Mouse (Mus musculus) monocyte, adult 2 months (primary cell): ENCODE data around the gene Kif27.
A peak's percentile ranks its signal among the peaks of the same experiment; 100 is the strongest.
"Not testable (repeated sequence)": the region's sequence is repeated elsewhere in the genome, so short reads cannot be mapped to it uniquely, and the experiment has no call there.

Experiments used
- DNase-seq, 2 experiments: peaks; one replicate each; pipeline ENCODE4 v3.0.0; 2022; ENCODE audit warnings: low spot score in 2 of 2, low read depth in 1 of 2

Kif27 gene

GRCm38 (mm10) chr13:58358629-58359303 lies at the start of gene Kif27:
TSS of gene Kif27 (minus strand) at chr13:58359122.
- DNase-seq: peak; percentile 12 to 62

DNA sequence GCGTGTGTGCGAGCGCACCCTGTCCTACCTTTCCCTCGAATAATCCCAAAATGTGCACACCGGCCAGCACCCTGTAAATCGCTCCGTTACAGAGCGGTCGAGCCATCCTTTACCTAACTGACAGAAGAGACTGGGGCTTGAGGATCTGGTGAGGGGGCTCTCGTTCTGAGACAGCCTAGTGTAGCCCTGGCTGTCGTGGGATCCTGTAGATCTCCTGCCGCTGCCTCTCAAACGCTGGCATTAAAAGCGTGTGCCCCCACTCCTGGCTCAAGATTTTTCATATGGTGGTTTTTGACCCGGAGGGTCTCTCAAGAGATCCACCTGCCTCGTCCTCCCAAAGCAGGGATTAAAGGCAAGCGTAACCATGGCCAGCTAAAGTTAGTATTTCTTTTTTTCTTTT lies 44.3 kb upstream of the Kif27 start, which contains the start of gene Hnrnpk:
Gene Hnrnpk, minus strand, starts transcription at position 101 of the 400 bp plus-strand sequence.
- DNase-seq: not testable (repeated sequence)

- DNase-seq: no peak
These were observed 43.8 kb upstream of the Kif27 start for GRCm38 (mm10) chr13:58402744-58403110.

GRCm38 (mm10) chr13:58402003-58402743 lies 43.3 kb upstream of the Kif27 start, which contains the start of gene Rmi1:
TSS of gene Rmi1 (plus strand) at chr13:58402248.
- peak; percentile 93 to 99 for DNase-seq

DNA sequence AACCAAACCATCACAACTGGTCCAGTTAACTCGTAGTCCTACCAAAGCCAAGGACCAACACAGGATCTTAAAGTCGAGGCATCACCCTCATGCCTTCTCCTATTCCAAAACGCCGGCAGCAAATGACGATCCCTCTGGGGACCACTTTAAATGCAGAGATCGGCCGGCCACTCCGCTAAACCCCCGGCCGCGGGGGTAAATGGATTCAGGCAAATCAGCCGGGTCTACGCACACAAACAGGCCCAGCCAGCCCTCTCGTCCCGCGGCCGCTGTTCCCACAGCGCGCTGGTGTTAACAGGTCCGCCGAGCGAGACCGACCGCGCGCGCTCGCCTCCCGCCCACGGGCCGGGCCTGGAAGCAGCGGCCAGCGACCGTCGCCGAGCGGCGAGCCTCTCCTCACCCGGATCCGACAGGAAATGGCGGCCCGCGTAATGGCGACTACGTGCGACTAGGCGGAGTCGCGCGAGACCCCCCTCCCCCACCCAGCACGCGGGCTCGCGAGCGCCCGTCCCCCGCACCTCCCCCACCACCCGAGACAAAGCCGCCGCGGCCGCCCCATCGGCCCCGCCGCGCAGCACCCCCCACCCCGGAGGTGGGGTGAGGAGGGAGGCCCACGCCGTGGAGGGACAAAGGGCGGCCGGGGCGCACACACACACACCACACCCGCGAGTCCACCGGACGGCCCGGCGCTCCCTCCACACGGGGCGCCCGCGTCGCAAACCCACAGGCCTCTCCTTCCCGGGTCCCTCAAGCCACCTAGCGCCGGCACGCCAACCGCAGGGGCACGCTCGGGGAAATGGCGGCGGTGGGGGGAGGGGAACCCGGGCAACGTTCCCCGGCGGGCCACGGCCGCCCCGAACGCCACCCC lies 42.4 kb upstream of the Kif27 start:
- DNase-seq: peak; percentile 14 to 56

GRCm38 (mm10) chr13:58400576-58400975 lies 41.7 kb upstream of the Kif27 start:
- DNase-seq: no peak

DNA sequence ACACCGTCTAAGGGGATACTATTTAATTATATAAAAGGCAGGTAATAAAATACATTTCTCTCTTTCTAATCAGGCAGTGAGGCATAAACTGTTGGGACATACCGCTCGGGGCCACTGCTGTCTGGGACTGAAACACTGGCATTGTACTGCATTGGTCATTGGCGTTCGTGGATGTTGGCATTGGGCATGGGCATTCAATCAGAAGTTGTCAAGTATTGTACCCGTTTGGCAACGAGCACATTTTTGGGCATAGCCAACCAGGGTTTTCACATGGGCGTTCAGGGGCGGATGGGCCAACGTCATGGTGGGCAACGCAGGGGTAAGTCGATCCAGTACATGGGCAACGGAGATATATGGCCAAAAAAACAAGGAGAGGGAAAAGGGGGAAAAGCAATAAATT lies 38.7 kb upstream of the Kif27 start:
- no peak for DNase-seq

DNA sequence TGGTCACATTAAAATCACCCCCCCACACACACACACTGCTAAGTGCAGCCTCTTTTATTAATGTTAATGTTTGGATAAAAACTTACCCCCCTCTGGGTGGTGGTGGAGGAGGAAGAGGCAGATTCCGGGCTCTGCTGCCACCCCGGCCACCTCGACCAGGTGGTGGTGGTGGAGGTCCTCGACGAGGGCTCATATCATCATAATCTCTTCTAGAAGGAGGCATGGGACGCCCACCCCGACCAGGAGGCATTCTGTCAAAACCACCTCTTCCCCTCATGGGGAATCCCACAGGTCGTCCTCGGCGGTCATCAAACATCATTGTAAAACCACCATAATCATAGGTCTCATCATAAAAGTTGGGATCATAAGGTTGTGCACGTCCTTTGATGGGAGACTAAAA lies 35.5 kb upstream of the Kif27 start:
- not testable (repeated sequence) for DNase-seq

DNA sequence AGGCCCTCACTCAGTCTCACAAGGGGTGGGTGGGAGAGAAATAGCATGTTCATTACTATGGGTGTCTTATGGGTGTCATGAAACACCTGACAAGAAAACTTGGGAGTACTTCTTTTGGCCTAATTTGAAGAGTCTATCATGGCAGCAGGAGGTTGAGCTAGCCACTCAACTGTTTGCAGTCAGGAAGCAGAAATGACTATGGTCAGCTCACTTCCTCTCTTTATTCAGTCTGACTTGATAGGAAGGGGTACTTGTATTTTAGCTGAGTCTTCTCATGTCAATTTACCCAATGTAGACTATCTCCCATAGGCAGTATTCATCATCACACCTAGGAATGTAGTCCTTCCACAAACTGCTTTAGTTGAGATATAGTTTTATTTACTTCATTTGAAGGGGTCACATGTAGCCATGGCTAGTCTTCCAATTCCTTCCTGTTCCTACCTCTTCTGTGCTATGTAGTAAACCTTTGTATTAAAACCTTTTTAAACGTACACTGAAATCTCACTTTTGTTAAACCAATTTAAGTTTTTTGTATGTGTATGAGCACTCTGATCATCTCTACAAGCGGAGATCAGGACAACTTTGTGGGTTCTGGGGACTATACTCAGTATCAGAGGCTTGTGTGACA lies 30.5 kb upstream of the Kif27 start:
- DNase-seq: no peak

DNA sequence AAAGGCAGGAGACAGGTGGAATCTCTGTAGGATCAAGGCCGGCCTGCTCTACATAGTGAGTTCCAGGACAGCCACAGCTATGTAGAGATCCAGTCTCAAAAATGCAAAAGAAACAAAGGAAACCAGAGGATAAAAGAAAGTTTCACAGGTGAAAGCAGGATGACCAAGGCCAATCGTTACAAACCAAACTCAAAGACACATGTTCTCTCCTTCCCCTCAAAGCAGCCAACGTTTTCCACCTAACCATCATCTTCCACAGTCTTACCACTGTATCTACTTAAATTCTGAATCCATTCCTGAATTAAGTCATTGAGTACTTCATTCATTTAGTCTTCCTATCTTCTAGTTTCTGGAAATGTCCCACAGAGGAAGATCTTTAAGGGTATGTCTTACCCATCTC lies 29.5 kb upstream of the Kif27 start:
- DNase-seq: no peak

GRCm38 (mm10) chr13:58387948-58388347 lies 29.0 kb upstream of the Kif27 start:
- peak in 1 of 2 experiments; percentile 58 for DNase-seq

DNA sequence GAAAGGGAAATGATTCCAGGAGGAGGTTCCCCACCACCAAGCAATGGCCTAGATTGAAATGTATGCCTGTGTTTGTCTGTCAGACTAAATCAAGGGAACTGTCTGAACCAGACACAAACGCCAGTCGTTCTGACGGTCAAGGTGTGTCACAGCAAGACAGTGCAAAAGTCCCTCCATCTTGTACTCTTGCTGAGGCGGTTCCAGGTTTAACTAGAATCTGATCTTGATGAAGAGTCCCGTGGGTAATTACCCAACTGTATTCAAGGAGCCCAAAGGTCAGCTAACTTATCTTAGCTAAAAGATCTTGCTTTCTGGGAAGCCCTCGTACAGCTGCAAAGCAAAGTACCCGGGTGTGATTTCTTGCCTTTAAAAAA lies 26.6 kb upstream of the Kif27 start:
- DNase-seq: no peak

- peak; percentile 26 to 61 for DNase-seq
These were observed 26.0 kb upstream of the Kif27 start, which contains the start of gene 2210016F16Rik for GRCm38 (mm10) chr13:58384779-58385546. TSS of gene 2210016F16Rik (minus strand) at chr13:58385225.

GRCm38 (mm10) chr13:58384371-58384770 lies 25.4 kb upstream of the Kif27 start:
- no peak for DNase-seq

GRCm38 (mm10) chr13:58373153-58373470 lies 14.2 kb upstream of the Kif27 start:
- DNase-seq: no peak

- no peak for DNase-seq
These were observed 13.6 kb upstream of the Kif27 start for GRCm38 (mm10) chr13:58372278-58373152.

DNA sequence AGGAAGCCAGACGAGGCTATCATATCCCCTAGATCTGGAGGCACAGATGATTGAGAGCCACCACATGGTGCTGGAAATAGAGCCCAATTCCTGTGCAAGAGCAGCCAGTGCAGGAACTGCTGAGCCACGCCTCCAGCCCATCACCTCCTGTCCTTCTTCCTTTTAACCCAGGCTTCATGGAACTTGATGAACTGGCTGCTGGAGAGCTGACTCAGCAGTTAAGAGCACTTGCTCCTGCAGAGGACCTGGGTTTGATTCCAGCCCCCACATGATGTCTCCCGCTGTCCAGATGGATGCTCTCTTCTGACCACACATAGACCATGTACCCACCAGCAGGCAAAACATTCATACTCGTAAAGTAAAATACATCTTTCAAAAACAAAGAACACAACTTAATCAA lies 9.9 kb upstream of the Kif27 start:
- DNase-seq: no peak

- DNase-seq: no peak
These were observed 8.7 kb upstream of the Kif27 start for GRCm38 (mm10) chr13:58367641-58368040.

DNA sequence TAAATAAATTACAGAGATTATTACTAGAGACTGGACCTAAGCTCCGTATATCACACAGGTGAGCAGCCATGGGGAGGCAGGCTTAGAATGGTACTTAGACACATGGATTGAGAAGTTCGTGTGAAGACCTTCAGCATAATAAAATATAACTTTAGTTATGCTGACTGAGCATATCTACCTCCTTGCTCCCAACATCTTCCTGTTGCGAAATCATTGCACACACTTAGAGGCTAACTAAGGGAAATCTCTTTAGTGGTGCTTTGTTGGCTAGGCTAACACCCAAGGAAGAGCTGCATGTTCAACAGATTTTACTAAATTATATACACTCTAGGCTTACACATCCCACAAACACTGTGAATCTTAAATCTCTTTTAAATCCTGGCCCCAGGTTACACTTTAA lies 7.5 kb upstream of the Kif27 start:
- no peak for DNase-seq
